Mouse (Mus musculus): ENCODE results near the gene Upf2. TPM values are rescaled to one million over a fixed set of nuclear protein-coding genes. Genes with fewer than 3 reads are reported as not detected.
A peak's percentile ranks its signal among the peaks of the same experiment; 100 is the strongest.

Gene Upf2
- 9.2 and 10.1 TPM in 2 replicates for polyA plus RNA-seq (2015; fragmentation: Nextera tagmentation; extraction: Ambion mirVana)

GRCm38 (mm10) chr2:5950766-5951595 is at the start of gene Upf2:
Upf2 (plus strand) TSS chr2:5951469.
- peak; percentile 97 for ATAC-seq (ENCODE audit: low read depth)
- under 1% methylated on average over 34 of the region's 54 CpGs for WGBS

GRCm38 (mm10) chr2:5906092-5906491 is 45.2 kb upstream of the Upf2 start:
- Histone ChIP-seq H3K9ac (ENCODE audit: low read length) (no peak overlapping the region), H3K4me2 (ENCODE audit: low read depth, low read length) (no peak overlapping the region), H3K36me3 (ENCODE audit: control insufficient read depth, insufficient read depth, low read length) (no peaks in the 10 kb centered on the region), H3K4me1 (replicated peaks; ENCODE audit: control insufficient read depth, insufficient read depth, low read length) (peaks cover 3% of the 10 kb centered on the region; the same call in 1 of the 2 replicates), H3K9me3 (ENCODE audit: control insufficient read depth, low read length) (no peaks in the 10 kb centered on the region), H3K27ac (ENCODE audit: low read length) (no peak overlapping the region), H3K27me3 (ENCODE audit: control insufficient read depth, insufficient read depth, low read depth, low read length) (no peaks in the 10 kb centered on the region), H3K4me3 (ENCODE audit: low read length) (no peak overlapping the region)
- WGBS: 22% methylated on average over 5 of the region's 5 CpGs
- no peak for ATAC-seq (ENCODE audit: low read depth)

More at GRCm38 (mm10) chr2:5950766-5951595, at the start of gene Upf2:
- H3K36me3 ChIP-seq (ENCODE audit: control insufficient read depth, insufficient read depth, low read length): no peaks in the 10 kb centered on the region
- peak within 1 kb of the TSS; percentile 86 for H3K27ac ChIP-seq (ENCODE audit: low read length)
- H3K27me3 ChIP-seq (ENCODE audit: control insufficient read depth, insufficient read depth, low read depth, low read length): no peaks in the 10 kb centered on the region
- peaks cover 6% of the 10 kb centered on the region; the same call in 1 of the 2 replicates for H3K4me1 ChIP-seq (replicated peaks; ENCODE audit: control insufficient read depth, insufficient read depth, low read length)
- H3K4me3 ChIP-seq (ENCODE audit: low read length): peak within 1 kb of the TSS; percentile 67
- peak within 1 kb of the TSS; percentile 96 for H3K9ac ChIP-seq (ENCODE audit: low read length)
- no peaks in the 10 kb centered on the region for H3K9me3 ChIP-seq (ENCODE audit: control insufficient read depth, low read length)
- peak within 1 kb of the TSS; percentile 79 for H3K4me2 ChIP-seq (ENCODE audit: low read depth, low read length)

- 53% methylated on average over 3 of the region's 3 CpGs for WGBS
- Histone ChIP-seq H3K36me3 (ENCODE audit: control insufficient read depth, insufficient read depth, low read length) (no peaks in the 10 kb centered on the region), H3K27me3 (ENCODE audit: control insufficient read depth, insufficient read depth, low read depth, low read length) (no peaks in the 10 kb centered on the region), H3K27ac (ENCODE audit: low read length) (no peak overlapping the region), H3K4me1 (replicated peaks; ENCODE audit: control insufficient read depth, insufficient read depth, low read length) (peaks cover 3% of the 10 kb centered on the region; the same call in 1 of the 2 replicates), H3K9ac (ENCODE audit: low read length) (no peak overlapping the region), H3K4me3 (ENCODE audit: low read length) (no peak overlapping the region), H3K4me2 (ENCODE audit: low read depth, low read length) (no peak overlapping the region), H3K9me3 (ENCODE audit: control insufficient read depth, low read length) (no peaks in the 10 kb centered on the region)
- ATAC-seq (ENCODE audit: low read depth): no peak
Measured at GRCm38 (mm10) chr2:5906625-5907024, 44.6 kb upstream of the Upf2 start.

GRCm38 (mm10) chr2:5911282-5911965 is 39.8 kb upstream of the Upf2 start:
- Histone ChIP-seq H3K36me3 (ENCODE audit: control insufficient read depth, insufficient read depth, low read length) (no peaks in the 10 kb centered on the region), H3K27me3 (ENCODE audit: control insufficient read depth, insufficient read depth, low read depth, low read length) (no peaks in the 10 kb centered on the region), H3K4me3 (ENCODE audit: low read length) (no peak overlapping the region), H3K27ac (ENCODE audit: low read length) (no peak overlapping the region), H3K4me1 (replicated peaks; ENCODE audit: control insufficient read depth, insufficient read depth, low read length) (no peaks in the 10 kb centered on the region), H3K9me3 (ENCODE audit: control insufficient read depth, low read length) (no peaks in the 10 kb centered on the region), H3K4me2 (ENCODE audit: low read depth, low read length) (no peak overlapping the region), H3K9ac (ENCODE audit: low read length) (no peak overlapping the region)
- 54% methylated on average over 16 of the region's 16 CpGs for WGBS
- ATAC-seq (ENCODE audit: low read depth): 0 out of 2 replicates have a peak, but pooled peaks have one; percentile 43

- Histone ChIP-seq H3K9ac (ENCODE audit: low read length) (no peak overlapping the region), H3K27ac (ENCODE audit: low read length) (no peak overlapping the region), H3K4me1 (replicated peaks; ENCODE audit: control insufficient read depth, insufficient read depth, low read length) (no peaks in the 10 kb centered on the region), H3K27me3 (ENCODE audit: control insufficient read depth, insufficient read depth, low read depth, low read length) (no peaks in the 10 kb centered on the region), H3K36me3 (ENCODE audit: control insufficient read depth, insufficient read depth, low read length) (no peaks in the 10 kb centered on the region), H3K9me3 (ENCODE audit: control insufficient read depth, low read length) (no peaks in the 10 kb centered on the region), H3K4me2 (ENCODE audit: low read depth, low read length) (no peak overlapping the region), H3K4me3 (ENCODE audit: low read length) (no peak overlapping the region)
- 91% methylated on average over 6 of the region's 6 CpGs for WGBS
- ATAC-seq (ENCODE audit: low read depth): no peak
Measured at GRCm38 (mm10) chr2:5922823-5923222, 28.4 kb upstream of the Upf2 start.

- ATAC-seq (ENCODE audit: low read depth): no peak
- no peaks in the 10 kb centered on the region for H3K27me3 ChIP-seq (ENCODE audit: control insufficient read depth, insufficient read depth, low read depth, low read length)
- H3K27ac ChIP-seq (ENCODE audit: low read length): no peak overlapping the region
- H3K4me1 ChIP-seq (replicated peaks; ENCODE audit: control insufficient read depth, insufficient read depth, low read length): no peaks in the 10 kb centered on the region
- WGBS: 73% methylated on average over 9 of the region's 9 CpGs
- no peaks in the 10 kb centered on the region for H3K9me3 ChIP-seq (ENCODE audit: control insufficient read depth, low read length)
- no peak overlapping the region for H3K9ac ChIP-seq (ENCODE audit: low read length)
- H3K4me2 ChIP-seq (ENCODE audit: low read depth, low read length): no peak overlapping the region
- H3K36me3 ChIP-seq (ENCODE audit: control insufficient read depth, insufficient read depth, low read length): no peaks in the 10 kb centered on the region
- no peak overlapping the region for H3K4me3 ChIP-seq (ENCODE audit: low read length)
Measured at GRCm38 (mm10) chr2:5923786-5924185, 27.5 kb upstream of the Upf2 start.

GRCm38 (mm10) chr2:5927481-5927880 is 23.8 kb upstream of the Upf2 start:
- ATAC-seq (ENCODE audit: low read depth): no peak
- Histone ChIP-seq H3K4me1 (replicated peaks; ENCODE audit: control insufficient read depth, insufficient read depth, low read length) (no peaks in the 10 kb centered on the region), H3K9ac (ENCODE audit: low read length) (no peak overlapping the region), H3K4me2 (ENCODE audit: low read depth, low read length) (no peak overlapping the region), H3K36me3 (ENCODE audit: control insufficient read depth, insufficient read depth, low read length) (no peaks in the 10 kb centered on the region), H3K9me3 (ENCODE audit: control insufficient read depth, low read length) (no peaks in the 10 kb centered on the region), H3K27me3 (ENCODE audit: control insufficient read depth, insufficient read depth, low read depth, low read length) (no peaks in the 10 kb centered on the region), H3K4me3 (ENCODE audit: low read length) (no peak overlapping the region), H3K27ac (ENCODE audit: low read length) (no peak overlapping the region)
- 91% methylated on average over 5 of the region's 5 CpGs for WGBS

GRCm38 (mm10) chr2:5929793-5930192 is 21.5 kb upstream of the Upf2 start:
- no peaks in the 10 kb centered on the region for H3K9me3 ChIP-seq (ENCODE audit: control insufficient read depth, low read length)
- H3K4me3 ChIP-seq (ENCODE audit: low read length): no peak overlapping the region
- WGBS: 68% methylated on average over 5 of the region's 5 CpGs
- H3K9ac ChIP-seq (ENCODE audit: low read length): no peak overlapping the region
- H3K4me2 ChIP-seq (ENCODE audit: low read depth, low read length): no peak overlapping the region
- no peaks in the 10 kb centered on the region for H3K4me1 ChIP-seq (replicated peaks; ENCODE audit: control insufficient read depth, insufficient read depth, low read length)
- no peaks in the 10 kb centered on the region for H3K27me3 ChIP-seq (ENCODE audit: control insufficient read depth, insufficient read depth, low read depth, low read length)
- H3K27ac ChIP-seq (ENCODE audit: low read length): no peak overlapping the region
- ATAC-seq (ENCODE audit: low read depth): no peak
- no peaks in the 10 kb centered on the region for H3K36me3 ChIP-seq (ENCODE audit: control insufficient read depth, insufficient read depth, low read length)

- Histone ChIP-seq H3K4me1 (replicated peaks; ENCODE audit: control insufficient read depth, insufficient read depth, low read length) (no peaks in the 10 kb centered on the region), H3K27ac (ENCODE audit: low read length) (no peak overlapping the region), H3K36me3 (ENCODE audit: control insufficient read depth, insufficient read depth, low read length) (no peaks in the 10 kb centered on the region), H3K9ac (ENCODE audit: low read length) (no peak overlapping the region), H3K9me3 (ENCODE audit: control insufficient read depth, low read length) (no peaks in the 10 kb centered on the region), H3K4me3 (ENCODE audit: low read length) (no peak overlapping the region), H3K27me3 (ENCODE audit: control insufficient read depth, insufficient read depth, low read depth, low read length) (no peaks in the 10 kb centered on the region), H3K4me2 (ENCODE audit: low read depth, low read length) (no peak overlapping the region)
- 84% methylated on average over 18 of the region's 18 CpGs for WGBS
- no peak for ATAC-seq (ENCODE audit: low read depth)
Measured at GRCm38 (mm10) chr2:5930291-5931054, 20.8 kb upstream of the Upf2 start.
